Mouse (Mus musculus): ENCODE measurements around the gene Gm49416. TPM values are rescaled to one million over a fixed set of nuclear protein-coding genes. Genes with fewer than 3 reads are reported as not detected.

Gene Gm49416
- polyA plus RNA-seq, 1 experiment = not detected

GRCm38 (mm10) chr19:8926766-8927165 lies 38.0 kb downstream of the Gm49416 start:
- H3K4me3 ChIP-seq (ENCODE audit: insufficient read depth, low read depth, low read length) = no peak overlapping the region
- no peak for TF ChIP-seq CTCF (IDR thresholded peaks at IDR 0.05; ENCODE audit: insufficient read depth, low read depth, low read length)
- no peak for TF ChIP-seq POLR2A (IDR thresholded peaks at IDR 0.05; ENCODE audit: insufficient read depth, low read depth, low read length)
- H3K4me1 ChIP-seq (ENCODE audit: control insufficient read depth, insufficient read depth, low read length) = peaks cover 6% of the 10 kb centered on the region
- WGBS = 77% methylated on average over 2 of the region's 2 CpGs
- no peak overlapping the region for H3K27ac ChIP-seq (ENCODE audit: insufficient read depth, low read depth, low read length)

- Histone ChIP-seq H3K4me1 (ENCODE audit: control insufficient read depth, insufficient read depth, low read length) (0 out of 2 replicates have a peak, but pooled peaks cover 6% of the 10 kb centered on the region), H3K4me3 (ENCODE audit: insufficient read depth, low read depth, low read length) (no peak overlapping the region), H3K27ac (ENCODE audit: insufficient read depth, low read depth, low read length) (no peak overlapping the region)
- WGBS = 95% methylated on average over 12 of the region's 12 CpGs
- TF ChIP-seq CTCF (IDR thresholded peaks at IDR 0.05; ENCODE audit: insufficient read depth, low read depth, low read length) (no peak), POLR2A (IDR thresholded peaks at IDR 0.05; ENCODE audit: insufficient read depth, low read depth, low read length) (no peak)
These were observed 39.3 kb downstream of the Gm49416 start for GRCm38 (mm10) chr19:8927891-8928525.

DNA sequence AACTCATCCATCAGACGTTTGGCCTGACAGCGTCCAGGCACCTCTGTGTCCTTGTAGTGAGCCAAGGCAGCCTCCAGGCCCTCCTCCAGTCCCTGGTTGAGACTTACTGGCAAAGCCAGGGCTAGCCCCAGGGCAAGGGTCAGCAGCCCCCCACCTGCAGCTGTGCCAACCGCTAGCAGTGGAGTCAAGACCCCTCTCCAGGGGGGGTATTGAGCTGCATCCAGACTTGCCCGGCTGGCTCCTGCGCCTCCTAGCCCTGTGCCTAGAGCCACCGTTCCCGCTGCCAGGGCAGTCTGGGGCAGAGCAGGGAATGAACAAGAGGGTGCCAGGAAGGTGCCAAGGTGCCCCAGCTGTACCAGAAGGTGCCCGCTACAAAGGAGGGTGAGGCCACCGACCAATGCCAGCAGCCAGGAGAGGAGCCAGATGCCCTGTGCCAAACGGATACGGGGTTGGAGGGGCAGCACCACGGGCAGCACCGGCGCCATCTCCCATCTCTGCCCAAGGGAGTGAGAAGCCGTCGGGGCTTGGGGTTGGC lies 40.0 kb downstream of the Gm49416 start:
- WGBS = 20% methylated on average over 16 of the region's 16 CpGs
- TF ChIP-seq POLR2A (IDR thresholded peaks at IDR 0.05; ENCODE audit: insufficient read depth, low read depth, low read length) (no peak), CTCF (IDR thresholded peaks at IDR 0.05; ENCODE audit: insufficient read depth, low read depth, low read length) (no peak)
- Histone ChIP-seq H3K4me1 (ENCODE audit: control insufficient read depth, insufficient read depth, low read length) (0 out of 2 replicates have a peak, but pooled peaks cover 6% of the 10 kb centered on the region), H3K27ac (ENCODE audit: insufficient read depth, low read depth, low read length) (no peak overlapping the region), H3K4me3 (ENCODE audit: insufficient read depth, low read depth, low read length) (peak overlapping the region; percentile 48)

DNA sequence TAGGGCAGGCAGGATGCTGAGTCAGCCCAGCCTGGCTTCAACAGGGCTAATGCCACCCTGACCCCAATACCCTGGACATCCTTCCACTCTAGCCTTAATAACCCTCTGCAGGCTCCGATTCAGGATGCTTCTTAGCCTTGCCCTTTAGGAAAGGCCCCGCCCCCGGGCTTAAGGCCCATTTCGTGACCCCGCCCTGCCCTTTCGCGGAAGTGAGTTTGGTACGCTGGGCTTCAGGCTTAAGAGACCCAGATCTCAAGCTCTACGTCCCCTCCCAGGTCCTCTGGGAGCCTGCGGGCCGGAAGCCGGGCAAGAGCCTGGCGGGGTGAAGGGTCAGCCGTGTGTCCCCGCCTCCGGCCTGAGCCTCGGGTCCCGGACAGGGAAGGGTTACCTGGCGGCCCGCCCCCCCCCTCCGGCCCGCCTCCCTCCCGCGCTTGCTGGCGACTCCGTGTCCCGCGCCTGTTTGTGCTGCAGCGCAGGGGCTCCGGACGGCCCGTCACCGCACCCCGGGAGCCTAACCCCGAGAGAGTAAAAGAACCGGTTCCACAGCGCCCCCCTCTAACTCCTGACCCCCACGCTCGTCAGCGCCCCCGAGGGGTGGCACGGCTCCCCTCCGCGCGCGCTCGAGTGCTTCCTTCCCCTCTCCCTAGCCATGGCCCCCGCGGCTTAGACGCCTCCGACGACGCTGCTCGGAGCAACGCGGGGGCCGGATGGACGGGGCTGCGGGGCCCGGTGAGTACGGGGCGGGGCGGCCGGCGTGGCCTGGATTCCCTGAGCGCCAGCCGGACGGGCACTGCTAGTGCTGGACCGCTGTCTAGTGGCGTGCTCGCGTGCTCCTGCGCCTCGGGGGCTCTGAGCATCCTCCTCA lies 40.7 kb downstream of the Gm49416 start, which contains the start of the genes Rom1 and Eml3:
Gene Rom1, minus strand, starts transcription at position 133 of the 865 bp plus-strand sequence.
Gene Eml3, plus strand, starts transcription at position 329 of the 865 bp plus-strand sequence.
- no peak within 1 kb of the TSS for H3K27ac ChIP-seq (ENCODE audit: insufficient read depth, low read depth, low read length)
- WGBS = 1% methylated on average over 73 of the region's 74 CpGs

DNA sequence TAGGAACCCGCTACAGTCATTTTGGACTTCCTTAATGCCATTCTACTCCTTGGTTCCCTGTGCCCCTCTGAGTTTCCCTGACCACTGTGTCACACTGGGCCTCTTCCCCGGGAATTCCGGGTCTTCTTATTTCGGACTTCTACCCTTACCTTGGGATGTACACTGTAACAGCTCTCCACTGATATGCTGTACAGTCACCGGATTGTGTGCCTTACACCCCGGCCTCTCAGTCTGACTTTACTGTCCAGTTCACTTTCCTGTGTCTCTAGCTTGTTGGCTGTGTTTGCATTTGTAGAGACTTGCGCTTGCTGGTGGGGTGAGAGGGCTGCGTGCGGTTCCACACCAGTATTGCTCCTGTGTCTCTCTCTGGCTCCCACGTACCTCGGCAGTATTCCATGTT lies 41.4 kb downstream of the Gm49416 start:
- no peak overlapping the region for H3K27ac ChIP-seq (ENCODE audit: insufficient read depth, low read depth, low read length)
- TF ChIP-seq POLR2A (IDR thresholded peaks at IDR 0.05; ENCODE audit: insufficient read depth, low read depth, low read length) = no peak
- TF ChIP-seq CTCF (IDR thresholded peaks at IDR 0.05; ENCODE audit: insufficient read depth, low read depth, low read length) = no peak
- WGBS = 19% methylated on average over 11 of the region's 11 CpGs

More for the DNA sequence above, 40.7 kb downstream of the Gm49416 start, which contains the start of the genes Rom1 and Eml3:
- TF ChIP-seq POLR2A (IDR thresholded peaks at IDR 0.05; ENCODE audit: insufficient read depth, low read depth, low read length) = no peak
- TF ChIP-seq CTCF (IDR thresholded peaks at IDR 0.05; ENCODE audit: insufficient read depth, low read depth, low read length) = no peak
- peak within 1 kb of the TSS; percentile 48 for H3K4me3 ChIP-seq (ENCODE audit: insufficient read depth, low read depth, low read length)
- 0 out of 2 replicates have a peak, but pooled peaks cover 6% of the 10 kb centered on the region for H3K4me1 ChIP-seq (ENCODE audit: control insufficient read depth, insufficient read depth, low read length)

GRCm38 (mm10) chr19:8930771-8931170 lies 42.0 kb downstream of the Gm49416 start:
- 88% methylated on average over 7 of the region's 7 CpGs for WGBS
- Histone ChIP-seq H3K4me3 (ENCODE audit: insufficient read depth, low read depth, low read length) (no peak overlapping the region), H3K27ac (ENCODE audit: insufficient read depth, low read depth, low read length) (no peak overlapping the region), H3K4me1 (ENCODE audit: control insufficient read depth, insufficient read depth, low read length) (0 out of 2 replicates have a peak, but pooled peaks cover 6% of the 10 kb centered on the region)
- TF ChIP-seq CTCF (IDR thresholded peaks at IDR 0.05; ENCODE audit: insufficient read depth, low read depth, low read length) (no peak), POLR2A (IDR thresholded peaks at IDR 0.05; ENCODE audit: insufficient read depth, low read depth, low read length) (no peak)

More for the DNA sequence above, 41.4 kb downstream of the Gm49416 start:
- peak overlapping the region; percentile 48 for H3K4me3 ChIP-seq (ENCODE audit: insufficient read depth, low read depth, low read length)
- H3K4me1 ChIP-seq (ENCODE audit: control insufficient read depth, insufficient read depth, low read length) = 0 out of 2 replicates have a peak, but pooled peaks cover 6% of the 10 kb centered on the region

- peaks cover 5% of the 10 kb centered on the region for H3K4me1 ChIP-seq (ENCODE audit: control insufficient read depth, insufficient read depth, low read length)
- no peak overlapping the region for H3K27ac ChIP-seq (ENCODE audit: insufficient read depth, low read depth, low read length)
- 87% methylated on average over 2 of the region's 2 CpGs for WGBS
- TF ChIP-seq POLR2A (IDR thresholded peaks at IDR 0.05; ENCODE audit: insufficient read depth, low read depth, low read length) = no peak
- TF ChIP-seq CTCF (IDR thresholded peaks at IDR 0.05; ENCODE audit: insufficient read depth, low read depth, low read length) = no peak
- H3K4me3 ChIP-seq (ENCODE audit: insufficient read depth, low read depth, low read length) = no peak overlapping the region
These were observed 48.0 kb downstream of the Gm49416 start for GRCm38 (mm10) chr19:8936736-8937135.

GRCm38 (mm10) chr19:8940526-8941133 lies 51.9 kb downstream of the Gm49416 start:
- no peak for TF ChIP-seq POLR2A (IDR thresholded peaks at IDR 0.05; ENCODE audit: insufficient read depth, low read depth, low read length)
- no peak for TF ChIP-seq CTCF (IDR thresholded peaks at IDR 0.05; ENCODE audit: insufficient read depth, low read depth, low read length)
- WGBS = 82% methylated on average over 15 of the region's 15 CpGs
- Histone ChIP-seq H3K4me3 (ENCODE audit: insufficient read depth, low read depth, low read length) (no peak overlapping the region), H3K4me1 (ENCODE audit: control insufficient read depth, insufficient read depth, low read length) (peaks cover 12% of the 10 kb centered on the region), H3K27ac (ENCODE audit: insufficient read depth, low read depth, low read length) (no peak overlapping the region)
